Mouse (Mus musculus): ENCODE data around the gene Grin2a.

DNA sequence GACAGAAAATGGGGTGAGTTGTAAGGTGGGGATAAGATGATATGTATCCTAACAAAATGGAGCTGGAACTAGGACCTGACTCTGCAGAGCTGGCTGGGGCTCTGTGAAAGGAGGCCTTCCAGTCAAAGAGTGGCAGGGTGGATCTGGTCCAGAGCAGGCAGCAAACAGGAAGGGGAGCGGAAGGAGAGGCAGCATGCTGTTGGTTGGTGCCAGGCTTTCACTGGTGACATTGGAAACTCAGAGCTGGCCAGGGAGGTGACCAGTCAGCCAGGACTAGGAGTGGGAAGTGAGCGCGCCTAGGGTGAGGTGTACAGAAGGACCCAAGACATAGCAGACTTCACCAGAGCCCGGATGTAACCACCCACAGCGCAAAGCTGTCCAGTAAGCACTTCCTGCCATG lies 267.8 kb downstream of the Grin2a start:
- TF ChIP-seq POLR2A (IDR thresholded peaks at IDR 0.05; ENCODE audit: extremely low read depth, insufficient read depth, low read length): no peak
- no peak for TF ChIP-seq CTCF (IDR thresholded peaks at IDR 0.05; ENCODE audit: low read depth, low read length)

Measured in liver, adult 2 months (tissue).